Mouse (Mus musculus) brown adipose tissue, adult 24 weeks (tissue): ENCODE results near the gene Nrxn1. TPM values are rescaled to one million over a fixed set of nuclear protein-coding genes. Genes with fewer than 3 reads are reported as not detected.

Experiments used
- H3K27ac ChIP-seq: fragments of 200-500 bp; replicated peaks from 2 replicates; pipeline ENCODE4 v1.5.1; 2012; ENCODE audit warnings: low read depth, mild to moderate bottlenecking, low read length
- H3K4me1 ChIP-seq: fragments of 200-500 bp; 2 replicates; pipeline ENCODE4 v1.6.1; 2012; ENCODE audit warnings: low read length, mixed read lengths; ENCODE audit not compliant: control insufficient read depth, insufficient read depth, insufficient read length
- H3K4me3 ChIP-seq: fragments of 200-500 bp; 2 replicates; pipeline ENCODE4 v1.5.1; 2012; ENCODE audit warnings: low read depth, mild to moderate bottlenecking, low read length, moderate library complexity; ENCODE audit not compliant: insufficient read depth
- polyA plus RNA-seq: library from polyadenylated mRNA; stranded (reverse); fragments of >200 nt; gene quantifications from 2 replicates; pipeline ENCODE4 v1.2.4, GENCODE M21; 2012; ENCODE audit not compliant: missing spikeins, insufficient read depth, insufficient read length

The Nrxn1 gene
- polyA plus RNA-seq, 1 experiment, result 0.67 TPM

DNA sequence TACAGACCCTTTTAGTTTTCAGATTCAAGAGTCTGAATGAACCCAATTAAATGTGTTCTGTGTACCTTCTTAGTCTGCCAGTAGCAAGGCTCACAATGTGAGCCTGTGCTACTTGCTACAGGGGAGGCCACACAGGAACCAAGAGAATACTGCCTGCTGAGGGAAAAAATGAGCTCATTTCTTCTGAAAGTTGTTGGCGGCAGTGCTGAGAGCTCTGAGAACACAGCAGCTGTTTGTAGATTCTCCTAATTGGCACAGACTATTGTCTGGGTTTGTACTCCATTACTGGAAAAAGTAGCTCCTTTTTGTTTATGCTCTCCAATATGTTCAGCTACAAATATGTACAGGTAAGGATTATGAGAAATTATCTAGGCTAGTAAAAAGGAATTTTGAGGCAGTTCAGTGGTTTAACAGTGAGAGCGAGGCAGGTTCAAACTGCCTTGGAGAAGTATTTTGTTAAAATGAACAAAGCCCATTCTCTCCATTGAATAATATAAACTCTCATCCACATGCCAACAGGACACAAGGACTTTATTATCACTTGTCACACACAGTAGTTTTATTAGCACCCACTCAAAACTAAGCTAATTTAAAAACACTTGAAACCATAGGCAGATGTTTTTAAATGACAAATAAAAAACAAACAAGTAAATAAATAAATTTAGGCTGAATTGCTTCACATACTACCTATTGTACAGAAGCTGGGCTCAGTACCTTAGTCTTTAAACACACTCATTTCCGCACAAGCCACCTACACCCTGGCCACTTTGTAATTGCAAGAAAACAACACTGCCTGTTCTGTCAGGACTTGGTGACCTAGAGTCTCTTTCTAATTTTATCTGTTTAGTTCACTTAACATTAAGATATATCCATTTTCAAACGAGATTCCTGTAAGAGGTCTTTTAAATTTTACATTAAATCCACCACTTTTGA lies 200.3 kb downstream of the Nrxn1 start:
- no peak overlapping the region for H3K4me3 ChIP-seq
- H3K27ac ChIP-seq, result no peak overlapping the region
- no peaks in the 10 kb centered on the region for H3K4me1 ChIP-seq

GRCm38 (mm10) chr17:90891711-90892110 lies 201.2 kb downstream of the Nrxn1 start:
- Histone ChIP-seq H3K4me1 (no peaks in the 10 kb centered on the region), H3K4me3 (no peak overlapping the region), H3K27ac (no peak overlapping the region)

- Histone ChIP-seq H3K4me1 (no peaks in the 10 kb centered on the region), H3K27ac (no peak overlapping the region), H3K4me3 (no peak overlapping the region)
Measured at GRCm38 (mm10) chr17:90857225-90857624, 235.6 kb downstream of the Nrxn1 start.

DNA sequence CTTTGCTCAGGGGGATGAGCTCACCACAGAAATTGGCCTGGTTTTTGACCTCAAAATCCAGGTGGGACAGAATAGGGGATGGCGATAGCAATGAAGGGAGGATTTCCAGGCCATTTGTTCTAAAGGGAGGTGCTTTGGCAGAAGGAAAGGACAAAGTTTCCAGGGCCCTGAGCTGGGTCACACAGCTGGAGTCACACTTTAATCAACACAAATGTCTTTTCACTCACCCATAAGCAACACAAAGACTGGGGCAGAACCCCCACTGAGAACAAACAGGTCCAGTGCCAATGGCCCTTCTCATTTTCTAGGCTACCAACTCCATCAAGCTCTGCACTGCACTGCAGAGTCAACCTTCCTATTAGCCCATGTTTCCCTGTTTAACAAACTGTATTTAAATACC lies 249.0 kb downstream of the Nrxn1 start:
- Histone ChIP-seq H3K27ac (no peak overlapping the region), H3K4me3 (no peak overlapping the region), H3K4me1 (no peaks in the 10 kb centered on the region)

DNA sequence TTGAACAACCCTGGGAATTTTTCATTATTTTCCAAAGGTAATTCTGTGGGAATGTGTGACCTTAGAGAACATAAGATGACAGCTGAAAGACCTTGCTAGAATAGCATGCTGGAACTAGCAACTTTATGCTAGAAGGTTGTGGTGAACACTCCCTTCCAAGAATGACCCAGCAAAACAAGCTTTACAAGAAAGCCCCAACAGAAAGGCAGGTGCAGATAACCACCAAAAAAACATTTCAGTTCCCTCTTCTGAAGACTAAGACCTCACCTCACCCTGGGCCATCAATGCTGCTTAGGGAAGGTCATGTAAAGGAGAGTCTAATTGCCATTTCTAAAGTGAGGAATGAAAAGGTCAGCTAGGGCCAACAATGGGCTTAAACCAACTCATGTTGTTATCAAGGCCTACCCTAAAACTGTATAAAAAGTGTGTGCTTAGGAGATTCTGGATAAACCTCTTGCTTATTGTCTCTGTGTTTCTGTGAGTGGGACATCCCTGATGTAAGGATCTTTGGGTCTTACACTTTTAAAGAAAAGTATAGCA lies 249.7 kb downstream of the Nrxn1 start:
- H3K4me1 ChIP-seq, result no peaks in the 10 kb centered on the region
- no peak overlapping the region for H3K27ac ChIP-seq
- no peak overlapping the region for H3K4me3 ChIP-seq

DNA sequence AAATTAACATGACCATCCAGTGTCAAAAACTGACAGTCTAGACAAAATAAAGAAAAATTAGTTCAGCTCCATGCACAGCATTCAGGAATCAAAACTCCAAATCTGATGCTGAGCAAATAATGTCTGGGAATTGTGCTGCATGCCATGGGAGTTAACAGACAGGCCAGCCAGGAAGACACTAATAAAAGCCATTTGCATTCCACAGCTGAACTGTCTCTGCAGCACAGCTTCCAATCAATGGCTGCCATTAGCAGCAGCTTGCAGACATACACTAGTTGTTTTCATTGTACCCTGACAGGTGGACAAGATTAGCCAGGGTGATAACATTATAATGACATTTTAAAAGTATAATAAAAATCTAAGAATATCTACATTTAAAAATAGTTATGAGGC lies 255.9 kb downstream of the Nrxn1 start:
- no peaks in the 10 kb centered on the region for H3K4me1 ChIP-seq
- no peak overlapping the region for H3K27ac ChIP-seq
- no peak overlapping the region for H3K4me3 ChIP-seq

DNA sequence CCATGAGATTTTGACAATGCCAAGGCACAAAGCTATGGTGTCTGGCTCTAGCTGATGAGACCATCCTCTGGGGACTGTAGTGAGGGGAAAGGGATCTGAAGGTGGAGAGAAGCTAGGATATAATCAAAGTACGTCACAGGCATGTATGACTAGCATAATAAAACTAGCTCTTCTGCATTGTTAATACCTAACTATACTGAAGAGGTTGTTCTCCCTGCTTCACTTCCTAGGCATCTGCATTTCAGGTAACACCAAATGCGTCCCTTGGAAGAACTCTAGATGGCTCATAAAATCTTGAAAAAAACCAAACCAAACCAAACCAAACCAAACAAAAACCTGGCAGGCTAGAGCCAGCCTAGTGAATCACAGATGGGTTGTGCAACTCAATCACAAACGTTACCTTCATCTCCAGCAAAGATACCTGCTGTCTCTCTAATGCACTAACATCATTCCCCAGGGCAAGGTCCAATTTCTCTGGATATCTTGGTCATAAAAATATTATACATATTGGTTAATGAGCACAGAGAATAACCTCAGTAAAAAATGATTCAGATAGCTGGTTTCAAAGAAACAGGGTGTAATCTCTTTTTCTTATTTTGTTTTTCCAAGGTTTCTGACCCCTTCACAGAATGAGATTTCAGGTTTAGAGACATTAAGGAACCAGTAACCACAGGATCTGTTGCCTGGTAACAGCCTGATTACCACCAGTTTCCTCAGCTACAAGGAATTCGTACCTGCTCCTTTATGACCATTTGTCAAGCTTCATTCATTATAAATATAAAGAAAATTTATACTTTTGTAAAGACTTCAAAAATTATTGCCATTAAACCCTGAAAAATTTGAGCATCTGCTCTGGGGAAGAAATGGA lies 256.5 kb downstream of the Nrxn1 start:
- H3K4me1 ChIP-seq, result no peaks in the 10 kb centered on the region
- H3K27ac ChIP-seq, result no peak overlapping the region
- H3K4me3 ChIP-seq, result no peak overlapping the region

GRCm38 (mm10) chr17:90818340-90818739 lies 274.5 kb downstream of the Nrxn1 start:
- H3K4me3 ChIP-seq, result no peak overlapping the region
- H3K27ac ChIP-seq, result no peak overlapping the region
- H3K4me1 ChIP-seq, result no peaks in the 10 kb centered on the region

DNA sequence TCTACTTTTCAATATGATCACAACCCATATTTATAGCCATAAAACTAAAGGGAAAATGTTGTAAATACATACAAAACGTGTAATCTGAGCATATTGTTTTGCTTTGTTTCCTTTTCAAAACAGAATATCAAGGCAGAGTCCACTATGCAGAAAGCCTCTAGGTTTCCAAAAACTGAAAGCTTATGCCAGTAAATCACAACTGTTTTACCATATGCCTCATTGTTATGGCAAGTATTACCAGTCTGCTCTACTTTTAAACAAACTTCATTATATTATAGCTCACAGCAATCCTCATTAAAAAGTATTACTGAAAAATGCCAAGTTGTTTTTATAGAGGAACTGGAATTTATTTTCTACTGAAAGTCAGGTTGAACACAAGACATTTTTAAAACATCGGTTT lies 275.0 kb downstream of the Nrxn1 start:
- Histone ChIP-seq H3K27ac (no peak overlapping the region), H3K4me1 (no peaks in the 10 kb centered on the region), H3K4me3 (no peak overlapping the region)

DNA sequence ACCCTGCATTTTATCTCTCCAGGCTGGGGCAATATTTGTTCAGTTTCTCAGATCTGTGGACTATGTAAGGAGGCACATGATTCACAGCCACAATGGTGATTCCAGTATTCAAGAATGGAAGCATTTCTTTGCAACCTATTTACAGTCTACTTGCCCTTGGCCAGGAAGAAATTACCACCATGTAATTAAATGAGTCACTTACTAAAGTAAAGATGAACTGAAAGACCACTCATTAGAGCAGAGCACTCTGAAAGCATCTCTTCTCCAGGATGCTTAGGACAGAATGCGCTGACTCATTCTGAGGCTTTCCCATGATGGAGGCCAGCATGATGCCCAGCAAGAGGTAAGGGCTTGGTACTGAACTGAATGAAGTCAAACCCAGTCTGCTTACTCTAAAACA lies 277.6 kb downstream of the Nrxn1 start:
- Histone ChIP-seq H3K4me1 (no peaks in the 10 kb centered on the region), H3K27ac (no peak overlapping the region), H3K4me3 (no peak overlapping the region)

GRCm38 (mm10) chr17:90813760-90814159 lies 279.1 kb downstream of the Nrxn1 start:
- Histone ChIP-seq H3K4me3 (no peak overlapping the region), H3K27ac (no peak overlapping the region), H3K4me1 (no peaks in the 10 kb centered on the region)

DNA sequence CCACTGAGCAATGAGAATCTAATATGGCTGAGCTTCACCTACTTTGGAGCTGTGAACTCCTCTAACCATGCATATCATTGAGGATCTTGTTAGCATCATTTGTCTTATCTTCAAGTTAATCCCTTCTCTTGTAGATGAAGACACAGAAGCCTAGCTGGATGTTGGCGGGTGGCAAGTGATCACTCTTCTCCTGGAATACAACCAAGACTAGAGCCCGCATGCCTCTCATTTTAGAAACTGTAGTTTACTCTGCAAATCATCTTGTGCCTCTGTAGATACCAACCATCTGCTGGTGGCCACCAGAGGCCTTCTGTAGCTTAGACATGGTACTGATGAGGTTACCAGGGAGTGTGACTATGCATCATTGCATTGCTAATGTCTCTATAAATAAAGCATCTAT lies 280.4 kb downstream of the Nrxn1 start:
- no peaks in the 10 kb centered on the region for H3K4me1 ChIP-seq
- no peak overlapping the region for H3K27ac ChIP-seq
- no peak overlapping the region for H3K4me3 ChIP-seq

GRCm38 (mm10) chr17:90809197-90810163 lies 283.4 kb downstream of the Nrxn1 start:
- no peaks in the 10 kb centered on the region for H3K4me1 ChIP-seq
- H3K4me3 ChIP-seq, result no peak overlapping the region
- H3K27ac ChIP-seq, result no peak overlapping the region

- no peaks in the 10 kb centered on the region for H3K4me1 ChIP-seq
- no peak overlapping the region for H3K4me3 ChIP-seq
- no peak overlapping the region for H3K27ac ChIP-seq
Measured at GRCm38 (mm10) chr17:90808256-90808655, 284.6 kb downstream of the Nrxn1 start.
